Mouse (Mus musculus) common myeloid progenitor, adult 5-6 weeks (primary cell): ENCODE data around the gene Kdm2b. TPM values are rescaled to one million over a fixed set of nuclear protein-coding genes. Genes with fewer than 3 reads are reported as not detected.
"Not testable (repeated sequence)": the region's sequence is repeated elsewhere in the genome, so short reads cannot be mapped to it uniquely, and the experiment has no call there.

Source experiments
- ATAC-seq: replicated peaks from 2 replicates; pipeline ENCODE4 v1.8.0; 2016; ENCODE audit warnings: low read depth, mild to moderate bottlenecking, moderate TSS enrichment, inconsistent platforms; ENCODE audit not compliant: poor library complexity, severe bottlenecking
- total RNA-seq: library from RNA; stranded (forward); fragments of 200-1000, 187-1606 nt; gene quantifications from 2 replicates; pipeline ENCODE4 v1.2.3, GENCODE M21; 2017

The Kdm2b gene
- total RNA-seq, 1 experiment from 2014 or later, result 60.6 TPM

DNA sequence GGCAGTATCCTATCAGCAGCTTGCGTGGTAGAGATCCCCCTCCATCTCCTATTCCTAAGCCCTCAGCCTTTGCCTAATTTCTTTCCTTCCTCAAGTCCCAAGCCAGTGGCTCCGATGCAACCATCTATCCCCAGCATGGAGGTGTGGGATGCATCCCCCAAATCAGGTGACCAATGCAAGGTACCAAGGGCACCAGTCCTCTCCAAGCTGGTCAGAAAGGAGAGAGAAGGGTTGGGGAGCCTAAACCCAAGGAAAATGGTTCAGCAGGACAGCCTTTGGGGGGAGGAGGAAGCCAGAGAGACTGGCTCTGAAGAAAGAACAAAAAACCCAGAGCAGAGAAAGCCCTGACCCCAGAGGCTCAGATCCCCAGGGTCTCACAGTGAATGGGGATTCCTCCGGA, 4.3 kb downstream of the Kdm2b start:
- ATAC-seq, result no peak

DNA sequence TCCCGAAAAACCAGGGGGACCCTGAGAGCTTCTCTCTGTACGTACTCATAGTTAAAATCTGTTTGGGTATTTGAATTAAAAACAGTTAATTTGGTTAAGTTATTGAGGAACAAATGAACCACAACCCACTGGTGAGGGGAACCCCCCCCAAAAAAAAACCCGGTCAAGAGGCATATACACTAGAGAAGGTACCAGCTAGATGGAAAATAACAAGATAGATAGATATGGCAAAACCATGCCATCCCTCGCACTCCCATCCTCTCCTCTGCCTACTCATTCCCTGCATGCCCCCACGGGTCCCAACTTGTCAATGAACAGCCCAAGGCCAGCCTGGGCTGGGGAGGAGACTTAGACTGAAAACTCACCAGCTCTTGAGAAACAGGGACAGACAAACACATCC, 5.1 kb downstream of the Kdm2b start:
- ATAC-seq, result no peak

DNA sequence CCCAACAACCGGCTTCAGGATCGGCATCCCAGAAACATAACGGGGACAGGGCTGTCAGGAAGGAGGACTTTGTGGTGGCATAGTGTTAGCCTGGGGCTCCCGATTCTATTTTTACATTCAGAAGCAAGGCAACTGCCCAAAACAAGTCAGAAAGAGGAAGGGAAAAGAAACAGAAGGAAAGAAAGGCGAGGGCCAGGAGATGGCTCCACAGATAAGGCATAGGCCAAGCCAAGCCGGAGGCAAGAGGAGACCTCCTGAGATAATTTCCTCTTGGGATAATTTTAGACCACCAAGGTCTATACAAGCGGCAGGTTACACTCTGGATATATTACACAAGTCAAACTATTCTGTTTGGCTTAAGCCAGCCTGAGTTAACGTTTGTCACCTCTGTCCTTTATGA, 10.7 kb downstream of the Kdm2b start:
- peak; percentile 50 for ATAC-seq

DNA sequence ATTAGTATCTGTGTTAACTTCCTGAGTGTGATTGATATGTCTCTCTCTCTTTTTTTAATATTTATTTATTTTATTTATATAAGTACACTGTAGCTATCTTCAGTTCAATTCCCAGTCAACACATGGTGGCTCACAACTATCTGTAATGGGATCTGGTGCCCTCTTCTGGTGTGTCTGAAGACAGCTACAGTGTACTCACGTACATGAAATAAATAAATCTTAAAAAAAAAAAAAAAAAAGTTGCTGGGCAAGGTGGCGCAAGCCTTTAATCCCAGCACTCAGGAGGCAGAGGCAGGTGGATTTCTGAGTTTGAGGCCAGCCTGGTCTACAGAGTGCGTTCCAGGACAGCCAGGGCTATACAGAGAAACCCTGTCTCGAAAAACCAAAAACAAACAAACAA, 14.9 kb downstream of the Kdm2b start:
- ATAC-seq, result not testable (repeated sequence)

DNA sequence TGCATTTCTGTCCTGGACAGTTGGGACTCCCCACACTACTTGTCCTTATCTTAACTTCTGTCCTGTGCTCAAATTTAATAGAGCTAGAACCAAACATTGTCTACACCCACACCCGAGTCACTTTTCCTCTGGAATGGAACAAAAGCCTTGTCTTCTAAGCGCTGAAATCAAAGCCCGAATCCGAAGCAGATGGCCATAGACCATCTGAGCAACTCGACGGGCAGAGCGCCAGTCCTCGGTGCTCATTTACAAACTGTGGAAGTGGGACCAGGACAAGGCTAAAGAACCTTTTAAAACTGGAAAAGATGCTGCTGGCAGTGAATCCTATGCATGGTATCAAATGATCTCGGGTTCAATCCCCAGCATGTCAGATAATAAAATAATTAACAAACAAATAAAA, 17.5 kb downstream of the Kdm2b start:
- ATAC-seq, result no peak

DNA sequence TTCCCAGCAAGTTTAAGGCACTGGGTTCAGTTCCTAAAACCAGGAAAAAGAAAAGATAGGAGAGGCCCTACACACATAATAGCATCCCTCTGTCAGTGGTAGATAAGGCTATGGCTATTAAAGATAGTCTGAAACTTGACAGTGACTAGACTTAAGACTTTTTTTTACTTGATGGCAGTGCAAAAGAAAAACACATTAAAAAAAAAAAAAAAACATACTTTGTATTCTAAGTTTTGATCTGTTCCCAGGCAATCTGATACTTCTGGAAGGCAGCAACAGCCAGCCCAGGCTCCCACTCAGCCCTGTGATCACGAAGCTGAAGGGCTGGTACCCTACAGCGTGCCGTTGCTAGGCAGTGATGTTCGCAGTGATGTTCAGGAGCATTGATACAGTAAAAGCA, 18.2 kb downstream of the Kdm2b start:
- ATAC-seq, result no peak

DNA sequence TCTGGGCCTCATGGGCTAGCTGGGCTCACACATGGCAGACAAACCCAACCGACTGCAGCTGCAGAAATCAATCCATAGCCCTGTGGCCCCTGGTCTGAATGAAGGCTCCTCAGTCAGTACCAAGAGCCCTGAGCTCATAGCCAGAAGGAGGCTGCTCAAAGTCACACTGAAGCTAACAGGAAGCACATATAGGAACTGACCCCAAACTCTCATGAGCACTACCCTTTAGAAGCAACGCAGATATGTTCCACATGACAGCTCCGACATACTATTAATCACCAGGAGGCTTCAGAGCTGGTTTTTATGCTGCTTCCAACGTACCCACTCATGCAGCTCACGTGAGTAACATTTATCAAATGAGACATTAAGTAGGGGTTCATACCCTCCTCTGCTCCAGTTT, 19.6 kb downstream of the Kdm2b start:
- no peak for ATAC-seq

DNA sequence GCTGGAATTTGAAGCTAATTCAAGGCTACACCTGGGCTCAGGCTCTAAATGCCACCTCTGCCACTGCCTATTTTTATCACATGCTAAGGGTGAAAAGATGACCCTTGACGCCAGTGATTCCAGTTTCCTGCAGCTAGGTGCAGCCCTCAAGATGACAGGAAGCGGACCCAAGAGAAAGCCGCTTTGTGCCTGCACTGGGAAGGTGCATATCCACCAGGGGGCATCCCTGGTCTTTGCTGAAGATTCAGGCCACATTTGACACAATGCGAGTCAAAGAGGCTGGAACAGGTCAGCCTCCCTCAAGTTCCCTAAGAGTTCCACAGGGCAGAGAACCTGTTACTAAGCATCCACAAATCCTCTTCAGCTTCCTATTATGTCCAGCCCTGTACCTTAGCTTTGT, 21.3 kb downstream of the Kdm2b start:
- ATAC-seq, result peak; percentile 75

DNA sequence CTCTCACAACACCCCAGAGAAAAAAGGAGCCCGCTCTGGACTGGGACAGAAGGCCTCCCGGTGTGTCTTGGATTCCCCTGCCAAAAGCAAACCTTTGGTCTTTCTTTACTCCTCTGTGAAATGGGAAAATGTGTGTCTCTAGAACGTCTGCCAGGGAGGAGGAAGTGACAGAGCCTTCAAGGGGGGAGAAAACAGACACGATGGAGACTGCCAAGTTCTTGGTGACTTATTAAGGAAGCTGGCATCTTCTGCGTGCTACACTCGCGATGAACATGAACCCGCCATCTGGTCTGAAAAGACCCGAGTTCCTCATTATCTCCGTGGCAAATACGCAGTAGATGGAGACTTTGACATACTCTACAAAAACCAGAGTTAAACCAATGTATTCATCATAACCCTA, 24.2 kb downstream of the Kdm2b start:
- ATAC-seq, result peak; percentile 50

DNA sequence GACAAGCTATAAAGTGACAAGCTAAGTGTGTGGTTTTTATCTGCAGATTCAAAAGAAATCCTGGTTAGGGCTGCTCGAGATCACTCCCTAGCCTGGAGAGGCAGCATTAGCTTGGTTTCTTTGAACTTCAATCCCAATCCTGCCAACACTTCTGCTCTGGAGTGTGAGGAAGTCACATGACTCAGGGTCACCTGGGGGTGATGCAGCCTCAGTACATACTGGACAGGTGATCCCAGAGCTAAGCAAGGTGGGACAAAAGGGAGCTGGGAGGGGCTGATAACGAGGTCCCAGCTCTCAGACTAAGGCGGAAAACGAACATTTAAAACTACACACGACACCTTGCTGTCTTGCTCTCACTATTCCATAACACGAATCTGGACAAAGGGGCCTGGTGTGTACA, 24.8 kb downstream of the Kdm2b start:
- ATAC-seq, result no peak

DNA sequence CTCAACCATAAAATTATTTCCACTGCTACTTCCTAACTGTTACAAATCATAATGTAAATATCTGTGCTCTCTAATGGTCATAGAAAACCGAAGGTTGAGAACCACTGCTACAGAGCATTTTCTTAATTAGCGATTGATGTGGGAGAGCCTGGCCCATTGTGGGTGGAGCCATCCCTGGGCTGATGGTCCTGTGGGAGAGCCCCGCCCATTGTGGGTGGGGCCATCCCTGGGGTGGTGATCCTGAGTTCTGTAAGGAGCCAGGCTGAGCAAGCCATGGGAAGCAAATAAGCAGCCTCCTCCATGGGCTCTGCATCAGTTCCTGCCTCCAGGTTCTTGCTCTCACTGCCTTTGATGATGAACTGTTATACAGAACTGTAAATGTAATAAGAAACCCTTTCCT, 27.7 kb downstream of the Kdm2b start:
- ATAC-seq, result no peak

DNA sequence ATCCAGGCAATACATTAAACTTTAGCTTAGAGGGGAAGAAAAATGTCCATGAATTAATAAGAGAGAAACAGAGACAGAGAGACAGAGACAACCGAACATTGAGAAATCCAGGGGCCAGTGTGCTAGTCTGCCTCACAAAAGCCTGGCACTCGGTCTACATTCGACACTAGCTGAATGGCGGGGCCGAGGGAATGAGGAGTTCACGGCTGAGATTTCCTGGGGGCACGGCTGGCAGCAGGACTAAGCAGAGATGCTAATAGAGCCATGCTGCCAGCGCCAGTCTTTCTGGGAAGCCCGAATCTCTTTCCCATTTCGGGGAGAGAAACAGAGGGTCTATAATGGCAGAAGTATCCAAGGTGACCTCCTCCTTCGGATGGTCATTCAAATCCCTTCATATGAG, 30.2 kb downstream of the Kdm2b start:
- no peak for ATAC-seq

DNA sequence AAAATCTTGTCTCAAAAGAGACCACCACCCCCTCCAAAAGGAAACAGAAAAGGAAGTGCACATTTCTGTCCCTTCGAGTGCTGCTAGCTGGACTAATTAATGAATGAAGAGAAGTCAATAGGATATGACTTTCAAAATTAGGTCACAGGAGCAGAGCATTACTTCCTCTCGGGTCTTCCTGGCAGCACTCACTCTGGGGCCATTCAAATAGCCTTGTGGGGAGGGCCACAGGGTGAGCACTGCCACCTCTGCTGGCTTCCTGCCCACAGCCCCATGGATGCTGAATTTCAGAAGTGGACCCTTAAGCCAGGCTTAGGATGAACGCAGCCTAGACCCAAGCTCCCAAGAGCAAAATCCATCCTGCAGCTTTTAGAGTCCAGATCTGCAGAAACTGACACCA, 33.6 kb downstream of the Kdm2b start:
- ATAC-seq, result 0 out of 2 replicates have a peak, but pooled peaks have one; percentile 27

DNA sequence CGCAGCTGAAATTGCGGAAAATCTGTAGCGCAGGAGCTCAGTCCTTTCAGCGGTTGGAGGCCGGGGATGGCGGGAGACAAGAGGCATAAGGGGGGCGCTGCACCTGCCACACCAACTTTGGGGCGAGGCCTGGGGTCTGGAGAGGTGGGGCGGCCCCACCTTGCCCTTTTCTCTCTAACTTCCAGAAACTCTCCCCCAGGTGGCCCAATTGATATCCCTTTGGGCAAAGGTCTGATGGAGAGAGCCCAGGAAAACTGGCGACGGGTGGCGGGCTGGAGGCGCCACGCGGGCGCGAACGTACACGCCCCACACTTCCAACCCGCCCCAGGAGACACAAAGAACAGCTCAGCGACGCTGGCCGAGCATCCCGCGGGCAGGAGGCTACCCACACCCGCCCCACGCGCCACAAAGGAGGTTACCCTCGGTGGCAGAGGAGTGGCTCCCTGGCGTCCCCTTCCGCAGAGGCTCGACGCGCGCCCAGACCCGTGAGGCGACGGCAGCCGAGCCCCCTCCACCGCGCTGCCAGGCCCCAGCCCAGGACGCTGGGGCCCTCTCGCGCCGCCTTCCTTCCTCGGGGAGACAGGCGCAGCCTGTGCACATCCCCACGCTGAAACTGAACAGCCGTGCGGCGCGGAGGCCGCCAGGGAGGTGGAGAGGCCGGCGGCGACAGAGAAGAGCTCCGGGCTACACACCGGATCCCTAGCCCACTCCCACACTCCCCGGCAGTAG, 37.5 kb downstream of the Kdm2b start:
- peak; percentile 12 for ATAC-seq

DNA sequence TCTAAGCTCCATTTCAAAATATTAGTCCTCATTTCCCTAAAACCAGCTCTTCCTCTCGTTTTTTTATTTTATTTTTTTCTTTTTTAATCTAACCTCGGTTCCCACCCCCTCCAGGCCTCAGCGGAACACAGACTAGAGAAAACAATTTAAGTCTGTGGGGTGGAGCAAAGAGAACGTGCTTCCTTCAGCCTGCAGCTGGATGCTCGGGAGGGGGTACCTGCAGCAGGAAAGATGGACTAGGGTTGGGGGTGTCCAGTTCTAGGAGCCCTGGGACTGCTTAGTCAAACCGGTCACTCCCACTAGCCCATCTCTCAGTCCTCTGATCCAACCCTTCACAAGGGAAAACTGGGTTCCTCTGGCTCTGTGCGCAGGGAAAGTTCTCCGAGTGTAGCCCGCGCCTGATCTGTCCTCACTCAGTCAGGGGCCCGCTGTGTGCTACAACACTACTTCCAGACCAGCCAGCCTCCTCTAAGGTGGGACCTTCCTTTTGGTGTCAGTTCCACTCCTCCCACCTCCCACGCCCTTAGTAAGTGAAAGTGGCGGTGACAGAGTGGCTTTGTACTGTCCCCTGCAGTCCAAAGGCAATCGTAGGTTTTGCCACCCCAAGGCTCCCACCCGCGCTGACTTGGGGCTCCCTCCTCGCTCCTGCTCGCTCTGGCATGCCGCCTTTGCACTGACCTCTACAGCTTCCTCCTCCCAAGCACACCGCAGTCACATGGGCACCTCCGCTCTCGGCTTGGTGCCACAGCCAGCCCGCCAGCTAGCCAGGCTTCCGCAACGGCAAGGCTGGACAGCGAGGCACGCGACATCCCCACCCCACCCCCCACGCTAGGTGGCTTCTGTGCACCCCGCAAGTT, 38.3 kb downstream of the Kdm2b start:
- ATAC-seq, result peak; percentile 66

DNA sequence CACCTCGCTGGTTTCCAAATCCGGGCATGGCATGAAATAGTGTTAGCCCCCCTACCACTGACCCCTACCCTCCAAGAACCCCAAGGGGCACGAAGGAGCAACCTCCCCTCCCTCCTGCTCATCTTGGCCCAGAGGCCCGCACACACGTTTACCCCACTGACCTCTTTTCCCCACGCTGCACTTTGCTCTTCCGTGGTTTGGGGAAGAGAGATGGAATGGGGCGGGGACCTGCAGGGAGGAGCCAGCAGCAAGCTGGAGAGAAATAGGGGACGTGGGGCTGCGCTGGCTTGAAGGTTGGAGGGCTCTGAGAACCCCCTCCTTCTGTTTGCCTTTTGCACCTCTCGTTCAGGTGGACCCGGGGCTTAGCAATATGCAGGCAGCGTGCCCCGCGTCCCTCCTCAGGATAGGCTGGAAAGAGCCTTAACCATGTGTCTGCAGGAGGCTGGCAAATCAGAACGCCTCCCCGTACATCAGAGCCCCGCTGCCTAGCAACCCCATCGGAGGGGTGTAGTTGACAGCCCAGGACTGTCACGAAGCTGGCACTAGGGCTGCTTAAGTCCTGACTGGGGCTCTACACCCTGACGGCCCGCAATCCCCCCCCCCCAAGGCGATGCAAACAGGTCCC, 39.2 kb downstream of the Kdm2b start:
- peak; percentile 40 for ATAC-seq

DNA sequence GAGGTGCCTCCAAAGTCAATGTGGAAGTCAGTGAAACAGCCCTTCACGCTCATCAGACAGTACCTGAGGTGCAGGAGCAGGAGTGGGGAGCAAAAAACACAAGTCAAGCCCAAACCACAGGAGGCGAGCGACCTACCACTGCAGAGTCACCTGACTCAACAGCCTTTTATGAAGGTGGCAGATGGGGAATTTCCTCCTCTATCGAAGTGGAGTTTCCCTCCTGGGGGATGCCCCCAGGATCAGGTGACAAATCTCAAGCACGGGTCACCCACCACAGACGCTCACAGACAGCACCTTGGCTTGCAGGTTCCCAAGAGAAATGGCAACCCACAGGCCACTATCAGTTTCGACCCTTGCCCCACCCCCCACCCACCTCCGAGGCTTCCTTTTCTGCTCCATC, 40.5 kb downstream of the Kdm2b start:
- no peak for ATAC-seq

DNA sequence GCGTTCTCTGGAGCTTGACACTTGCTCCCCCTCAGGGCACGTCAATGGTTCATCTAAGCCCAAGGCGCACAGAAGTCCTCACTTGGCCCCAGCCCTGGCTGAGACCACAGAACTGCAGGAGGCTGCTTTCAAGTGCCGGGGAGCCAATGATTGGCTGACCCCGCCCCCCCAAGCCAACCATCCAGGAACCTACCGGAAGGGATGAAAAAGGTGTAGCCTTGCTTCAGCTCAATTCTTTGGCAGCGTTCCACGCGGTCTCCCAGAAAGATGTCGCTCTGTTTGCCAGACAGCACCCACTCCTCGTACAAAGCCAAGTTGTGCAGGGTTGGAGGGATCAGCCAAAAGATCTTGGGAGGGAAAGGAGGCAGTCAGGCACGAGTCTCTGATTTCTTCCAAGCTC, 42.1 kb downstream of the Kdm2b start:
- ATAC-seq, result no peak

DNA sequence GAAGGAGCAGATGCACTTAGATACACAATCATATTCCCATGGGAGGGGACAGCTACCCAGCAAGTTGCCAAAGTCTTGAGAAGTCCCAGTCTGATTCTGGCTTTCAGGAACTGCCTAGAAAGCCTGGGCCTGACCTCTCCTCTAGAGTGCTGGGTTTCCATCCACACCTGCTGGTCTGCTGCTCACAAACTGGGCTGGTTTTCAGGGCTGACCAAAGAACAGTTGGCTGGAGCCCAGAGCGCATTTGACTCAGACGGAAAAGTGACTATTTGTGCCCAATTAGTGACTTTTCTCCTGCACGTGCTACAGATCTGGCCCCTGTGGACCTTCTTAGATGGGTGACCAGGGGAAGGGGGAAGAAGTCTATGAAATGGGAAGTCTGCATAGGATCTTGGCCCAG, 50.9 kb downstream of the Kdm2b start:
- ATAC-seq, result no peak

DNA sequence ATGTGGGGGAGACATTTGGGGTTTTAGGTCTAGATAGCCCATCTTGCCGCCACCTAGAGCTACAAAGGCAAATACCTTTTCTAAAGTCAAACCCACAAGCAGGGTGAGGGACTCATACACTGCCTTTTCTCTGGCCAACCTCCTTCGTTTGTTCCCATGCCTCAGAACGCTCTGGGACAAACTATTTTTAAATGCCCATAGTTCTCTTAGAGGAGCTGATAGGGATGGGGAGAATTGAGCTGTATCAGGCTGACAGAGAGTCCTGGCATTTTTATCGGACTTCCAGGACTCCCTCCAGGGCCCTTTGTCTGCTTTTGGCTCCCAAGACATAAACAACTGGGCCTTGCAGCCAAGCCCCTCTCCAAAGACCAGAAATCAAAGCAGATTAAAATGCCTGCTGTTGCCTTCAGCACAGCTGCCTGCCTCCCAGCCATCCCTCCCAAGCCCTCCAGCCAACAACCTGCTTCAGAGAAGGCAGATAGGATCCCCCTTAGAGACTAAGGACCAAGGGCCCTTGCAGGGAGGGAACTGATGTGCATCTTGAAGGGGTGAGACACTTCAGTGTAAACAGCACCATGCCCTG, 51.6 kb downstream of the Kdm2b start:
- no peak for ATAC-seq

DNA sequence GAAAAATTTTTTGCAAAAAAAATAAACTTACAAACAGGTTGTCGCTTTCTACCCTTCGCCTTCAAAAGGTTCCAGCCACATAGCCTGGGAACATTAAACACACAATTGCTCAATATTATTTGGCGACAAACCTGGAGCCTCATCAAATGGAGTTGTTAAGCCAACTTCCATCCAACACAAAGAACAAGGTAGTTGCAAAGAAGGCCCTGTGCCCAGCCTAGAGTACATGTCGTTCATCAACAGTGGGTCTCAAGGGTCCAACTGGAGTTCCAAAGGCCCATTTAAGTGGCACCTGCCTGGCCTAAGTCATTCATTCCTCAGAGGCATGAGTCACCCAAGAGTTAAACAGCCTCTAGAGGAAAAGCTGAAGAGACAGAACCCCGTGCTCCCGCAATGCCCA, 52.6 kb downstream of the Kdm2b start:
- ATAC-seq, result no peak
